15 mouse cellular contexts compared by ENCODE assay signal in the genomic region with DNA sequence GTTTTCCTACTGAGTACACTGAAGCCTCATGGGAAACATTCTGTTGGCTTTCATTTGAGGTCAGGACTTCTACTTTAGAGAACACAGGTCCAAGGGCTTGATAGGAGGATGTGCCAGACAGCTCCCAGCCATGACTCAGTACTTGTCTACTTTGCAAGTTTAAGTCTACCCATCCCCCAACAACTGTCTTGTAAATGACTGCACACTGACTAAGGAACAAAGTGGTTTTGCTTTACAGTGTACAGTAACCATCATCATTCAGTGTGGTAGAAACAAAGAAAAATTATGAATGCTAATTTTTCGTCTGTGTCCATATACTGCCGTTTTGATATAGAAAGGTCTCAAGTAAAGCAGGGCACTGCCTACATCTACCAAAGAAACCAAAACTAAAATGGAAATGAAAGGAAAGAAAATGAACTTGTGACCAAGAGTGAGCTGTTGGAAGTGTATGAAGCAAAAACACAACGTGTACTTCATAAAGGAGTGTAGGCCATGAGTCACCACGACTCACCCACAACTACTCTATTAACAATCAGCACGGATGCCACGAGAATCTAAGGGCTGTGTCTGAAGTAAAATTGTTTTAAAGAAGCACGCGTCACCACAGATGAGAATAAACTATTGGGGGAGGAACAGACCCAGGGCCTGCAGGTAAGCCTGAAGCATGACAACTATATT. TPM values are rescaled to one million over a fixed set of nuclear protein-coding genes. Genes with fewer than 3 reads are reported as not detected.
DNase-seq lines count a peak whose midpoint lies in the region; ATAC-seq and TF ChIP-seq lines count a peak whose summit lies in the region.
"Had no signal": no experiment of that assay in that cellular context is flagged by ENCODE, and none has a peak within 500 bp of the region (broad histone marks: within the 10 kb centered on the region; RNA-seq: fewer than 3 reads in every experiment).

No protein-coding gene starts in this region.

- no peak overlapping the region for H3K27ac ChIP-seq in intestine, postnatal 0 days (ENCODE audit: low read depth, low read length)
- H3K27ac ChIP-seq in intestine, embryonic 16.5 days (ENCODE audit: low read length) = no peak overlapping the region
- peak overlapping the region; percentile 55 for H3K27ac ChIP-seq in small intestine, adult 2 months (ENCODE audit: insufficient read depth, low read depth, low read length)
- H3K27ac ChIP-seq: left cerebral cortex, adult 2 months; liver, embryonic 15.5 days; midbrain, embryonic 12.5 days; neural tube, embryonic 15.5 days had no signal

- DNase-seq in Muller cell, postnatal 12 days (ENCODE audit: inconsistent ontology term) = peak; percentile 77
- DNase-seq in cerebellum, postnatal 36 days = no peak
- no peak for DNase-seq in left cerebral cortex, postnatal 4 days
- DNase-seq in cerebellum, postnatal 4 days (ENCODE audit: low spot score in 2 of 2) = no peak
- DNase-seq: cerebellum, adult 9-11 months; kidney, postnatal 25 days; right cerebral cortex, postnatal 25 days had no signal

- 68% methylated on average over 8 of the region's 8 CpGs for WGBS in intestine, postnatal 0 days
- WGBS in intestine, embryonic 16.5 days = 78% methylated on average over 8 of the region's 8 CpGs
- WGBS in small intestine, adult 2 months = 59% methylated on average over 8 of the region's 8 CpGs

- no peak for TF ChIP-seq POLR2A in small intestine, adult 2 months (IDR thresholded peaks at IDR 0.05; ENCODE audit: low read depth, low read length)

- TF ChIP-seq CTCF in intestine, postnatal 0 days (IDR thresholded peaks at IDR 0.05; ENCODE audit: low read depth) = no peak
- no peak for TF ChIP-seq CTCF in small intestine, adult 2 months (IDR thresholded peaks at IDR 0.05; ENCODE audit: extremely low read depth, insufficient read length, insufficient replicate concordance, low read depth, low read length)

- no peaks in the 10 kb centered on the region for H3K27me3 ChIP-seq in intestine, postnatal 0 days (replicated peaks; ENCODE audit: control insufficient read depth, insufficient read depth, low read length)
- no peaks in the 10 kb centered on the region for H3K27me3 ChIP-seq in intestine, embryonic 16.5 days (replicated peaks; ENCODE audit: control insufficient read depth, insufficient read depth, low read length)
- H3K27me3 ChIP-seq in small intestine, adult 2 months (ENCODE audit: control insufficient read depth, insufficient read depth, low read length) = no peaks in the 10 kb centered on the region
- H3K27me3 ChIP-seq: liver, embryonic 15.5 days; midbrain, embryonic 12.5 days; neural tube, embryonic 15.5 days had no signal

- no peak overlapping the region for H3K4me3 ChIP-seq in intestine, postnatal 0 days (ENCODE audit: low read depth, low read length)
- no peak overlapping the region for H3K4me3 ChIP-seq in intestine, embryonic 16.5 days (ENCODE audit: low read length)
- no peak overlapping the region for H3K4me3 ChIP-seq in small intestine, adult 2 months (ENCODE audit: low read depth, low read length)
- H3K4me3 ChIP-seq: left cerebral cortex, adult 2 months; liver, embryonic 15.5 days; midbrain, embryonic 12.5 days; neural tube, embryonic 15.5 days had no signal

- H3K9ac ChIP-seq in intestine, postnatal 0 days (ENCODE audit: low read depth, low read length) = no peak overlapping the region
- no peak overlapping the region for H3K9ac ChIP-seq in intestine, embryonic 16.5 days (ENCODE audit: low read depth, low read length)
- H3K9ac ChIP-seq: liver, embryonic 15.5 days; midbrain, embryonic 12.5 days; neural tube, embryonic 15.5 days had no signal

- intact Hi-C loops in left cerebral cortex, postnatal 4 days (cut with DNase I) = no loop called here

- H3K36me3 ChIP-seq in intestine, postnatal 0 days (ENCODE audit: control insufficient read depth, insufficient read depth) = no peaks in the 10 kb centered on the region
- H3K36me3 ChIP-seq in intestine, embryonic 16.5 days (ENCODE audit: control insufficient read depth, insufficient read depth, low read length) = no peaks in the 10 kb centered on the region
- no peaks in the 10 kb centered on the region for H3K36me3 ChIP-seq in small intestine, adult 2 months (ENCODE audit: control insufficient read depth, insufficient read depth, low read length)
- H3K36me3 ChIP-seq: liver, embryonic 15.5 days; midbrain, embryonic 12.5 days had no signal

- ATAC-seq in intestine, postnatal 0 days = peak; percentile 86
- no peak for ATAC-seq in intestine, embryonic 16.5 days
- peak; percentile 63 for ATAC-seq in granulocyte monocyte progenitor cell, adult 5-6 weeks (replicated peaks; ENCODE audit: poor library complexity, severe bottlenecking)

- no peak overlapping the region for H3K4me2 ChIP-seq in intestine, postnatal 0 days (replicated peaks; ENCODE audit: low read depth)
- H3K4me2 ChIP-seq in intestine, embryonic 16.5 days (ENCODE audit: low read depth, low read length) = no peak overlapping the region
- H3K4me2 ChIP-seq: liver, embryonic 15.5 days; midbrain, embryonic 12.5 days; neural tube, embryonic 15.5 days had no signal

- H3K9me3 ChIP-seq in intestine, postnatal 0 days (ENCODE audit: control insufficient read depth) = no peaks in the 10 kb centered on the region
- no peaks in the 10 kb centered on the region for H3K9me3 ChIP-seq in intestine, embryonic 16.5 days (ENCODE audit: control insufficient read depth, low read length)
- H3K9me3 ChIP-seq: liver, embryonic 15.5 days; midbrain, embryonic 12.5 days; neural tube, embryonic 15.5 days had no signal

- H3K4me1 ChIP-seq in intestine, postnatal 0 days (replicated peaks; ENCODE audit: control insufficient read depth, insufficient read depth, low read length) = no peaks in the 10 kb centered on the region
- H3K4me1 ChIP-seq in intestine, embryonic 16.5 days (ENCODE audit: control insufficient read depth, insufficient read depth, low read length) = no peaks in the 10 kb centered on the region
- H3K4me1 ChIP-seq in small intestine, adult 2 months (ENCODE audit: control insufficient read depth, insufficient read depth, insufficient read length, low read length) = peaks cover 9% of the 10 kb centered on the region; the same call in 1 of the 2 replicates
- H3K4me1 ChIP-seq: liver, embryonic 15.5 days; midbrain, embryonic 12.5 days; neural tube, embryonic 15.5 days had no signal

RNA-seq across cellular contexts. Expression of a gene that starts 53.3 kb away (rescaled TPM):
- polyA plus RNA-seq in intestine, postnatal 0 days (2015; fragmentation: Nextera tagmentation; extraction: Ambion mirVana) = 17.1 and 17.8 TPM in 2 replicates
- 16.1 and 18.3 TPM in 2 replicates for polyA plus RNA-seq in intestine, embryonic 16.5 days (2015; fragmentation: Nextera tagmentation; extraction: Ambion mirVana)
- total RNA-seq in granulocyte monocyte progenitor cell, adult 5-6 weeks (2014; fragmentation: Nextera tagmentation) = 10.8 and 16.2 TPM in 2 replicates
- 51.3 and 58.9 TPM in 2 replicates for total RNA-seq in granulocyte monocyte progenitor cell, adult 5-6 weeks (2017)
- 1.3 and 11.0 TPM in 2 replicates for polyA plus RNA-seq in small intestine, adult 2 months (2012; rRNA removed)
- 1 to 10 TPM; 5.4 to 7.0 TPM for total RNA-seq in left cerebral cortex, postnatal 4 days (2021)
